Mouse (Mus musculus): ENCODE results near the gene Dbndd2.
A peak's percentile ranks its signal among the peaks of the same experiment; 100 is the strongest.

Gene Dbndd2

DNA sequence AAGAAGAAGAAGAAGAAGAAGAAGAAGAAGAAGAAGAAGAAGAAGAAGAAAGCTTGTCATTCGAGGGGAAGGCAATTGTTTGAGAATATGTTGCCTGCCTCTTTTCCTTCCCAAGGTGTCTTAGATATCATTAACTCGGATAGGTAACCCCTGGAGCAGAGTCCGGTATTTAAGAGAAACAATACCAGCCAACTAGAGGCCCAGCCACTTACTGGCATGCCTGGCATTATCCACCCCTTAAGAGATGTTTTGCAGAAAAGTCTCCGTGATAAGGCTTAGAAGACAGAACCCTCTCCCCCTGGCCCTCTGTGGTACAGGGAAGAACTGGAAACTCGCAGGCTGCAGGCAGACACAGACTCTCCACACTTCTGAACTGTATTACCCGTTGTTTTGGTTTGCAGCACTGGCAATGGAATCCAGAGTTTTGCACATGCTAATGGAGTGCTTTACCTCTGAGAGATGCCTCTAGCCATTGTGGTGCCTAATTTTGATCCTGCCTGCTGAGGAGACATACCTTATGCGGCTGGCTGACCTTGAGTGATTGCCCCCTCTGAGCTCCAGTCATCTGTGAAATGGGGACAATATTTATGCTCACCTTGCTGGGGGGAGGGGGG lies 31.9 kb upstream of the Dbndd2 start:
- DNase-seq (ENCODE audit: inconsistent ontology term): no peak

DNA sequence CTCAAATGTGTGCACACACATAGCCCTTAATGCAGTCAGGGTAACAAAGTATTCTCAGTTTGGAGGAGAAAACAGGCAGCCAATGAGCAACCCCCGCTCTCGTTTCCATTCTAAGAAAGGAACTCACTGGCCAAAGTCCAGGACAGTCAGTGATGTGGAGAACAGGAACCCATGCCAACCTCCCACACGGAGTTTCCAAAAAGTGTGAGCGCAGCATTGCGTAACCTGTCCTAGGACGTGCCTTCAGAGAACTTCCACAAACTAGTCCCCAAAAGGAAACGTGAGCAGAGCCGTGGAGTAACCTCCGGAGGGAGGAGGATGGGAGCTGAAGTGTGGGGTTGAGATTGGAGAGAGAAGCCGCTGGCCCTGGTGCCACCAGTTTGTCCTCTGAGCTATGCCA lies 31.1 kb upstream of the Dbndd2 start:
- DNase-seq (ENCODE audit: inconsistent ontology term): peak; percentile 77

DNA sequence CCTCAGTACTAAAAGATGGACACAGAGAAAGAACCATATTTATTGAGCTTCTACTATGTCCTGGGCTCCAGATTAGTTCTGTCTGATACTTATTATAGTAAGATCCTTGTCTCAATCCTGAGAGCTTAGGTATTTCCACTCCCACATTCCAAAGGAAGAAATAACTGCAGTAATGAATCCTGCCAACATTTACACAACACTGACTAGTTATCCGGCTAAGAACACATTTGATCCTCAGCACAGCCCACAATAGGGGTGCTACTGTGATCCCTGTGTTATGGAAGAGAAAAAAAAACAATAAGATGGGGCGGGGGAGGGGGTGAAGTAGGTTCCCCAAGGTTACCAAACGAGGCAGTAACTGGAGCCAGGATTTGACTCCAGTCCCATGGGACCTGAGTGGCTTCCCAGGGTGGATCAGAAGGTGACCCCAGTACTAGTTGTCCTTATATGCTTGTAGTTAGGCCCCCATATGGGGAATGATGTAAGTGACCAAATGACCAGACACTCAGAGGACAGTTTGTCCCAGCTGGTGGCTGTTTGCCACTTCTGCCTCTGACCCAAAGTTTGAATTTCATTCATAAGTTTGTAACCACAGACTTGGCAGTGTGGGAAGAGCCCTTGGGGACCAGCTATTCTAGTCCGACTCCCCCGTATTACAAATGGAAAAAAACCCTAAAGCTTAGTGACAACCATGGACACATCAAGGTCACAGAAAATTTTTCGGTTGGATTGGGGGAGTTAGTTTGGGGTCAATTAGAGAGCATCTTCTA lies 30.3 kb upstream of the Dbndd2 start:
- DNase-seq (ENCODE audit: inconsistent ontology term): peak; percentile 92

DNA sequence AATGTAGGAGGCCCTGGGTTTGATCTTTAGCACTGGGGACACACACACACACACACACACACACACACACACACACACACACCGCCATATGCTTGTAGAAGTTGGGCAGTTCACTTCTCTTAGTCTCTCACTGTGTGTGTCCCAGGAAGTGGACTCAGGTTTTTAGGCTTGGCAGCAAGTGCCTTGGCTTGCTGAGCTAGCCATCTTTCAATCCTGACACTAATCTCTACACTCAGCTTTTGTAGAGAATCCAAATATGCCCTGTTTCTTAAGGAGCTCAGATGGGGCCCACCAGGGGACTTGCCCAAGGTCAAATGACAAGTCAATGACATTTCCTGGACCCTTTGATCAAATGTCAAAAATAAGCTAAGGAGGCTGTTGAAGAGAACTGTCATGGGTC lies 29.5 kb upstream of the Dbndd2 start:
- DNase-seq (ENCODE audit: inconsistent ontology term): no peak

DNA sequence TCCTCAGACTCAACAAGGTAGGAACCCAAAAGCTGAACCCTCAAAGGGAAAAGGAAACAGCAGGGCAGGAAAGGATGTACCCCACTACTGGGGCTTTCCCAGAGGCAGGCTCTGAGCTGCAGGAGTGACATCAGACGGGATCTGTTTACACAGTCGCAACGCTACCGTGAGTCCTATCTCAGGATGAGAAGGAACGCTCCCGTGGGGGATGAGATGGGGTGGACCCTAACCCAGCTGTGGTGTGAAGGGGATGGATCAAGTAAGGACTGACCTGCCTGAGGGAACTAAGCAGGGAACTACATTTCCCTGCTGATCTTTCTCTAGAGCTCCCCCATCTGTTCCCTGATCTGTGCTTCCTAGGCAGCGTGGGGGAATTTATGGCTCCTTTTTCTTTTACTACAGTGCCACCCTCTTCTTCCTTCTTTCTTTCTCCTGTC lies 29.0 kb upstream of the Dbndd2 start, which contains the start of gene Sys1:
Gene Sys1, plus strand, starts transcription at position 101 of the 437 bp plus-strand sequence.
- no peak for DNase-seq (ENCODE audit: inconsistent ontology term)

DNA sequence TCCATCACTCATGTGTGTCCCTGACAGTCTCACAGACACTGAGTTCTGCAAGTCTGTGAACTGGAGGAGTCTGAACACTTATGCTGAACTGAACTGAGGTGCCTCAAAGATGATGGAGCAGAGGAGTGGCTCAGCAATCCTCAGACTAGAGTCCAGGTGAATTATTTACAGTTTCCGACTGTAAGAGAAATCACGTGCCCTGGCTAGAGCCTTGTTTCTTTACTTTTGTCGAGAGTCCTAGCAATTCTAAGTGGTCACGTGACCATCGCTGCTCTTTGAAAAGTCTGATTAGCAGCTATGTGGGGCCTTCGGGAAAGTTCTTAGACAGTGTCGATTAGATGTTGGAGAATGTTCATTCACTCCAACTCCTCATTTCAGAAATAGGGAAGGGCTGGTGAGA lies 28.0 kb upstream of the Dbndd2 start:
- no peak for DNase-seq (ENCODE audit: inconsistent ontology term)

DNA sequence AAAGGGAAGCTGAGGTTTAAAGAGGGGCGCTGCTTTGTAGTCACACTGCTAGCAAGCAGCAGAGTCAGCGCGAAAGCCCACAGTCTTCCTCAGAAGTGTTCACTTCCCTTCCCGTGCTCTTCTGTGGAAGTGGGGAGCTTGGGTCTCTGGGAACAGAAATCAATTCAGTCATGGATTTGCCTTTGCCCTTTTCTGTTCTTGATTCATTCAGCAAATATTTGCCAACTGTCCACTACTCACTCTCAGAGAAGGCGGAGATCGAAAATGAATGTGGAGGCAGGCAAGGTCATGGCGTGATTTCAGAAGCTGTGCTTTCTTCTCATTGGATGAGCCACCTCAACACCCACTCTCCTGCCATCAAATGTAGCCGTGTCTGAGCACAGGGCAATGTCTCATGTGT lies 27.4 kb upstream of the Dbndd2 start:
- DNase-seq (ENCODE audit: inconsistent ontology term): no peak

DNA sequence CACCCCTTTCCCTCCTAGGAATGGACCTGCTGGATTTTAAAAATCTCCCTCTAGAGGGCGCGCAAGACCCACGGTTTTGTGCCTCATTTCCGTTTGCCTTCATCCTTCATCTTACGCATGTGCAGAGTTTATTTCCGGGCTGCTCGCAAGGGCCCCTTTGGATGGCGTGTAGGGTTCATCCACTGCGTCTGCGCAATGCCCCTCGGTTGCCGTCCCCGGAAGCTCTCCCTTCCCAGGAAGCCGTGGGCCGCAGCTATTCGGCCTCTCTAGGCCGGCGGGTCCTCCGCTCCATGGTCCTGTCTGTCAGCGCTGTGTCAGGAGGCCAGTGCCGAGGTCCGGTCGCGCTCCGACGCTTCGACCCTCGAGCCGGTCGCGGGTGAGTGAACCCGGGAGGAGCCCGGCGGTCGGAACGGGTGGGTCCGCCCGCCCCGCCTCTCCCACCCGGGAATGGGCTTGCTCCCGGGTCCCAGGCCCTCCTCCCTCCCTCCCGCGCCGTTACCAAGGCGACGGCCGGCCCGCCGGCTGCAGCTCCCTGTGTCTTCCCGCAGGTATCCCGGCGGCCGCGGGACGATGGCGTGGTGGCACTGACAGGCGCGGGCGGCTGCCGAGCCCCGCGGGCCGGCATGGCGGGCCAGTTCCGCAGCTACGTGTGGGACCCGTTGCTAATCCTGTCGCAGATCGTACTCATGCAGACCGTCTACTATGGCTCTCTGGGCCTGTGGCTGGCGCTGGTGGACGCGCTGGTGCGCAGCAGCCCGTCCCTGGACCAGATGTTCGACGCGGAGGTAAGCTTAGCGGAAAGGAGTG lies 25.0 kb upstream of the Dbndd2 start, which contains the start of gene Gm20458:
Gene Gm20458, plus strand, starts transcription at position 223 of the 807 bp plus-strand sequence.
- peak; percentile 98 for DNase-seq (ENCODE audit: inconsistent ontology term)

DNA sequence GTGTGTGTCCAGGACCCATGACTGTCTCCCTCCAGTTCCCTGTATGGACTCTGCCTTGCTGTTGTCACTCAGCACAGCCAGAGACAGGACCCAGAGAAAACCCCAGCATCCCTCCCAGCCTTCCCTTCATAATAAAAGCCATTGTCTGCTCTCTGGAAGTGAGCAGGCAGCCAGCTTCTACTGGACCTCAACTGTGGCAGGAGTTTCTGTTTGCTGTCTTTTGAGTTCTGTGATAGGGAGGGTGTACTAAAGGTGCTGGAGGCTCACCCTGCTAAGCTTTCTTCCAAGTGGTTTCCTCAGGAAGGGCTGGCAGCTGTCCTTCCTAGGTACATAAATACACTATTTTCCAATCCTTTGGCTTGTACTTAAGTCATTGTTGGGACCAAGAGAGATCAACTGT lies 20.7 kb upstream of the Dbndd2 start:
- DNase-seq (ENCODE audit: inconsistent ontology term): no peak

DNA sequence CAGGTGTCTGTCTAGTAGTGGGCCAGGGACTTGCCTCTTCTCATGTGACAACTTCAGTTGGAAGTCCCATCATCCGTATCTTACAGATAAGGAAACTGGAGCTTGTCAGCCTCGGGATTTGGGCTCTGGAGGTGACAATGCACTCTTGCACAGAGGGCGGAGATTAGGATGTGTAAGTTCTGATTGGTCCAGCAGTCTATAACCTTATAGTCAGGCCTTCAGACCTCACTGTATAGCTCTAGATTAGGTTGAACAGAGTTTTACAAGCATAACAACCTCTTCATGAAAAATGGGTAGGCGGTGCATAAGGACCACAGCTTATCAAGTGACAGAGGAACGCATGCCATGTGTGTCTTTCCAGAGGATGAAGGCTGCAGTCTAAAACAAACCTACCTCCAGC lies 19.1 kb upstream of the Dbndd2 start:
- DNase-seq (ENCODE audit: inconsistent ontology term): no peak

DNA sequence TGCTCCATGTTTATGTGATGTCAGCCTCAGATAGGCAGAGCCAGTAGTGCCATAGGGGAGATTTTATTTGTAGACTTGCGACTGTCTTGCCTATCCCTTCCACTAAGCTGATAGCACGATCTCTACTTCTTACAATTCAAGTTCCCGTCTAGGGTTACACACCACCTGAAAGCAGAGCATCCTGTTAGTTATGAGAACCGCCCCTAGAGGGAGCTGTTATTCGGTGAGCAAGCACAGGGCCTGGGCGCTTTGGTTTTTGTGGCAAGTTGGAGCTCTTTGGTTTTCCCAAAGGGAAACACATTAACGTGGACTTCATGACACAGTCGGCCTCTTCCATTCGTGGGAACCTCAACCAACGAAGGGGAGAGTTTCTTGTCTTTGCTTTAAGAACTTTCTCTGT lies 15.7 kb upstream of the Dbndd2 start:
- DNase-seq (ENCODE audit: inconsistent ontology term): peak; percentile 36

DNA sequence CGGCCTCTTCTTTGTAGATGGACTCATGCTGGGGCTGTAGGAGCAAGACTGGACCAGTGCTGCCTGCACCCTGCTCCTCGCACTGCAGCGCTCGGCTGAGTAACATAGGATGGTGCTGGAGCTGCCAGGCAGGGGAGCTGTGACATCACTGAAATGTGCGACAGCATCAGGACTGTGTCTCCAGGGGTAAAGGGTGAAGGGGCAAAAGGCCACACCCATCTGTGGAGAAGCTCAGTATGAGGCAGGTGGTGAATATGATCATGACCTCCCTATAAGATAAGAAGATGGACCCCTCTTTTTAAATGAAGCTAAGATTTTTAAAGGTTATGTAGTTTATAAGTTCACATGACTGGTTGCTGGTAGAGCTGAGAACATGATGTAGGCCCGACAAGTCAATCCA lies 12.3 kb upstream of the Dbndd2 start, which contains the start of gene Trp53tg5:
Gene Trp53tg5, minus strand, starts transcription at position 101 of the 400 bp plus-strand sequence.
- no peak for DNase-seq (ENCODE audit: inconsistent ontology term)

DNA sequence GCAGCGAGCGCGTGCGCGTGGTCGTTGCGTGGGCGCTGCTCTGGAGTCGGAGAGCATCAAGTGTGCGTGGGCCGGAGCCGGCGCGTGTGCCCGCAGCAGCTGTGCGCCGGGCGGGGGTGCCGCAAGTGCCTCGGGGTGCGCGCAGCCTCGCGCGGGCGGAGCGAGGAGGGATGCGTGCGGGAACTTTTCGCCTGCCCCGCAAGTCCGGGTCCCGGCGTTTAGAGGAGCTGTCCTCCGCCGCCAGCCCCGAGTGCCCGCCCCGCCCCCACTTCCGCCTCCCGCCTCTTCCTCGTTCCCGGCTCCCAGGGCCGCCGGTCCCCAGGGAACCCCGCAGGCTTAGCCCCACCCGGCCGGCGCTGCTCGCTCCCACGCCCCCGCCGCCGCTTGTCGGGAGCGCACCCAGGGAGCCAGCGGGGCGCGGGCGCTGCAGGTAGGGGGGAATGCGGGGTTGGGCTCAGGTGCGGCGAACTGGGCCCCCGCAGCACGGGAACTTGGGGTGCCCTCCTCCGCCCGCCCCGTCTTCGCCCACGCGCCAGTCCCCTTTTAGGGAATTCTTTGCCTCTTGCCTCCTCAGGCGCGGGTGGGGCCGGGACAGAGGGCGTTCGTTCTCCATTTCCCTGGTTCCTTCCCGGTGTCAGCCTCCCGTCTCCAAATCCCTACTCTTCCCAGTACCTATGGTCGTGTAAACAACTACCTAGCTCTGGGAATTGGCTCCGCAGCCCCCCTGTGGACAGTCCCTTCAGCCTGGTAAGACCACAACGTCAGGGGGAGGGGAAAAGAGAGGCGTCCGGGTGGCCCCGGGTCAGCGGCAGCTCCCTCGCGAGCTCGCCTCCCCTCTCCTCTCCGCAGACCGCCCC lies 580 bp downstream of the Dbndd2 start:
- DNase-seq (ENCODE audit: inconsistent ontology term): peak; percentile 64

DNA sequence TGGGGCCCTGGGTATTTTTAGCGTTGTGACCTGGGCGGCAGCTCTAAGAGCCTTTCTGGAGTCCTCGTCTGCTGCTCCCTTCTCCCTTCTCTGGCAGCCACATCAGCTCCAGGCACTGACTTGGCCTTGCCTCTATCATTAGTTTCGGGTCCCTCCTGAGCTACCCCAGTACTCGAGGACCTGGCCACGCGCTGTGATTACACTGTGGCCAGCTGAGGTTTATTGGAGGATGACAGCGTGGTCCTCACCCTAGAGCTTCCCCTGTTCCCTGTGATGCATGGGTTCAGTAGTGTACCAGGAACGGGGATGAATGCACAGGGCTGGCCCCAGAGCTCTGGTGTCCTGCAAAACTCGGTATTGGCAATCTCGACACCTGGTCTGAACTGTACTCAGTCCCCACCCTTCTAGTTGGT lies 1.2 kb downstream of the Dbndd2 start:
- DNase-seq (ENCODE audit: inconsistent ontology term): no peak

DNA sequence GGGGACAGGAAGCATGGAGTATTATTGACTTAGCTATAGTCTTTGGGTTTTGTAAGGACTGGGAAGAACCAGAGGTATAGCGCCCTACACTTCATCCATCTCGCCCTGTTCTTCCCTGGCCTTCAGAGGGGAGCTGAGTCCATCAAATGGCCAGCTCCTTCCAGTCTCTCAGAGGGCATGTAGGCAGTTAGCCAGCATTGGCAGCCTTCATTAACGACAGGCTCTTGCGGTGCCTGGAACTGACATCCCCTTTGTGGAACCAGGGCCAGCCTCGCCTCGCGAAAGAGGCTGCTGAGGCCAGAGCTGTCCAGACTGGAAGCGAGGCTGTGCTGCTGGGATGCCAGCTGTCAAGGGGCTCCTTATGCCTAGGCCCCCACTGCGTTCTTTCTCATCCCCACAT lies 1.9 kb downstream of the Dbndd2 start:
- DNase-seq (ENCODE audit: inconsistent ontology term): peak; percentile 45

DNA sequence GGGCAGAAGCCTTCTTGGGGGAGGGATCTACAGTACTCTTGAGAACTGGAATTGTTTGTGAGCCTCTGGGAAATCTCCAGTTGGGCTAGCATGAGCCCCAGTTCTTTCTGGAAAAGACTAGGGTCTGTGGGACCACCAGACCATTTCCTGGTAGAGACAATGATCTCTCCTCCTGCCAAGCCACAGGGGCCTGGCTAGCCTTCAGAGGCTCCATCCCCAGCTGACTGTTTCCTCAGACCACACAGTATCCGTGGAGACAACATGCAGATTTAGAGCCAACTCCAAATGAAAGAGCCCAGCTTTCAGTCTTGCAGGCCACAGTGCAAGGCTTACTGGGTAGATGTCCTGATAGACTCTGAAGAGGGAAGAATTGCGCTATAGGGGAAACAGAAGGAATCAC lies 8.2 kb downstream of the Dbndd2 start:
- peak; percentile 66 for DNase-seq (ENCODE audit: inconsistent ontology term)

DNA sequence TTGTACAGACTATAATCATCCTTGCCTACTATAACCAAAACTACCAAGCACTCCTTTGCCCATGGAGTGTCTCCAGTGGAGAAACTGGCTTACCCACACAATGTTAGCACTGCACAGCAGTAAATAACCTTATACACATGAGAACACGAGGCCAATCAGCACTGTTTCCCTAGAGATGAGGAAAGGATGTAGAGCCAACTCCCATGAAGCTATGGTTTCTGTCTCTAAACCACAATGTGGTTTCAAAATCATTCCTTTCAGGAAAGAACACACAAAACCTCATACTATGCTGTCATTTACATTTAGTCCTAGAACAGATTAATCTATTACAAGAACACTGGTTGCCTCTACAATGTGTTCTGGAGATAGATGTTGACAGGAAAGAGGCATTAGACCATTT lies 10.4 kb downstream of the Dbndd2 start:
- DNase-seq (ENCODE audit: inconsistent ontology term): no peak

DNA sequence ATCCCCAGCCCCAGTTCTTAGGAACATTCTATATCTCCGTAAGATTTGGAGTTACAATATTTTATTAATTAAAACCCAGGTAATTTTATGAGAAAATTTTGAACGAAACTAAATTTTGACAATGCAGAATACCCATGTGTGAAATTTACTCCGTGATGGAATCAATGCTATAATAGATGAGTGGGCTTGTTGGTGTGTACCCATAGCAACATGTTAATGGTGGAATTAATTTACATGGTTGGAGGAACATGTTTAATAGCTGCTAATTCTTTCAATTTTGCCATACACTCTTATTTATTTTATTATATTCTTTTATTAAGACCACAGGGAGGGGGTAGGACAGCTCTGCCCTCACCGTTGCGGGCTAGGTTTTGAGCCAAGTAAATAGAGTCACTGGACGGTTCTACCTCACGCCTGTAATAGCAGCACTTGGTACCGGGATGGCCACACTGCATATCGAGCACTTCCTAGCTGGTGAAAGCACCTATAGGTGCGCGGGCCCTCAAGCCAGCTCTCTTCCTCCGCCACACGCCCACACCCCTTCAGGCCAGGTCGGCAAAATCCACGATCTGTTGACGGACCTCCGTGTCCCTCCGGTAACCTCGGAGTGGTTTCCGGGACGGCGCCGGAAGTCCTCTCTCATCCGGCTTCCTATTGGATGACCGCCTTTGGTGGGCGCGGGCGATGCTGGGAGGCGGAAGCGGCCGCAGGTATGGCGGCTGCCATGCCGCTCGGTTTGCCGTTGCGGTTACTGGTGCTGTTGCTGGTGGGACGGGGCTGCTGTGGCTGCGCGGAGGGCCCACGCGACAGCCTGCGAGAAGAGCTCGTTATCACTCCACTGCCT lies 11.2 kb downstream of the Dbndd2 start, which contains the start of gene Pigt:
Gene Pigt, plus strand, starts transcription at position 674 of the 844 bp plus-strand sequence.
- DNase-seq (ENCODE audit: inconsistent ontology term): peak; percentile 85

DNA sequence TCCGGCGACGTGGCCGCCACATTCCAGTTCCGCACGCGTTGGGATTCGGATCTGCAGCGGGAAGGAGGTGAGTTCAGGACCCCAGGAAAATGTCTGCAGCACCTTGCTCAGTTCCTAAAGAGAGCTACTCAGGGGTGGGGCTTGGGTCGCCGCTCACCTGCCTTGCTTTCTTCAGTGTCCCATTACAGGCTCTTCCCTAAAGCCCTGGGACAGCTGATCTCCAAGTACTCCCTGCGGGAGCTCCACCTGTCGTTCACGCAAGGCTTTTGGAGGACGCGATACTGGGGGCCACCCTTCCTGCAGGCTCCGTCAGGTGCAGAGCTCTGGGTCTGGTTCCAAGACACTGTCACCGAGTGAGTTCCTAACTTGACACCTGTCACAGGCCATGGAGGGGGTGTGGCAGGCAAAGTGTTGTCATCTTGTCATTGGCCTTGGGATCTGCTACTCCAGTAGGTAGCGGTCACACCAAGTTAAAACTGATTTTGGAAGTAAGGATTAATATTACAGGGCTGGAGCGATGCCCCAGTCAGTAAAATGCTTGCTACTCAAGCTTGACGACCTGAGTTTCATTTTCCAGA lies 11.9 kb downstream of the Dbndd2 start:
- no peak for DNase-seq (ENCODE audit: inconsistent ontology term)

DNA sequence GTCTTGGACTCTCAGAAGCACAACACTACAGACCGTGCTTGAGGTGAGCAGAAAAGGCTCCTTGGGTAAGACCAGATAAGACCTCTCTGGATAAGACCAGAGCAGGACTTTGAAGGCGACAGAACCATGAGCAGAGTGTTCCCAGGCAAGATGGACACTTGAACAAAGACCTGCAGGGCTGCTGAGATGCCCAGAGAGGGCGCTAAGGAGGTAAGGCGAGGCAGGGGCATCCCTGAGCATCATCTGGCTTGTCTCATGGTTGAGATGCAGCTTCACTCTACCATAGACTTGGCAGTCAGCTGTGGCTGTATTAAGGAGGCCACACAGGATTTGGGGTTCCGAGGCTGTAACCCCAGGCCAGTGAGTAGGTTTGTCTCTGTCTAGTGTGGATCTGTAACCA lies 13.4 kb downstream of the Dbndd2 start:
- DNase-seq (ENCODE audit: inconsistent ontology term): no peak

All from Muller cell, postnatal 12 days (primary cell).